Mouse (Mus musculus) CH12.LX (cell line): ENCODE results near the gene Edn2. TPM values are rescaled to one million over a fixed set of nuclear protein-coding genes. Genes with fewer than 3 reads are reported as not detected.

Source experiments
- DNase-seq: peaks from one replicate; pipeline ENCODE4 v3.0.0-alpha.2; 2013; ENCODE audit errors: extremely low read depth
- H3K27ac ChIP-seq: 2 replicates; pipeline ENCODE4 v1.5.1; 2012; ENCODE audit warnings: low read depth, mild to moderate bottlenecking, control low read depth, moderate library complexity; ENCODE audit not compliant: insufficient read depth
- H3K27me3 ChIP-seq: replicated peaks from 2 replicates; pipeline ENCODE3; 2012; ENCODE audit warnings: inconsistent platforms
- H3K36me3 ChIP-seq, 2 experiments: replicated peaks in 1 of 2; 2 replicates each; pipeline versions ENCODE3 to v1.6.1; 2012; ENCODE audit warnings: inconsistent platforms in 1 of 2, low read length in 1 of 2, mild to moderate bottlenecking in 1 of 2, mixed read lengths in 1 of 2, moderate library complexity in 1 of 2; ENCODE audit not compliant: control insufficient read depth in 1 of 2, insufficient read depth in 1 of 2
- H3K4me1 ChIP-seq, 2 experiments: 2 replicates each; pipeline ENCODE4 v1.6.1; 2012; ENCODE audit warnings: inconsistent platforms in 1 of 2, moderate library complexity in 1 of 2; ENCODE audit not compliant: insufficient read depth in 2 of 2, control insufficient read depth in 1 of 2
- H3K4me2 ChIP-seq: 2 replicates; pipeline ENCODE4 v1.6.1; 2012; ENCODE audit warnings: low read depth, mild to moderate bottlenecking, control low read depth; ENCODE audit not compliant: poor library complexity, insufficient read depth, severe bottlenecking
- H3K4me3 ChIP-seq, 3 experiments: fragments of 150-350 bp in 1 of 3; sonication (generic) in 1 of 3; replicated peaks in 1 of 3; 2 replicates each; pipeline versions ENCODE3 to v1.5.1; 2011 to 2012; ENCODE audit warnings: low read depth in 2 of 3, low read length in 2 of 3, mild to moderate bottlenecking in 2 of 3, moderate library complexity in 2 of 3, control low read depth in 1 of 3, improper control_type of control experiment in 1 of 3, inconsistent platforms in 1 of 3, mixed read lengths in 1 of 3; ENCODE audit not compliant: poor library complexity in 1 of 3
- H3K79me2 ChIP-seq: replicated peaks from 2 replicates; pipeline ENCODE4 v1.6.1; 2012; ENCODE audit warnings: mild to moderate bottlenecking, moderate library complexity; ENCODE audit not compliant: control insufficient read depth, poor library complexity, insufficient read depth, severe bottlenecking; ENCODE audit errors: extremely low read depth
- H3K9ac ChIP-seq: 2 replicates; pipeline ENCODE4 v1.6.1; 2012; ENCODE audit warnings: low read depth, mild to moderate bottlenecking, control low read depth, moderate library complexity; ENCODE audit not compliant: insufficient read depth
- H3K9me3 ChIP-seq: replicated peaks from 2 replicates; pipeline ENCODE3; 2012; ENCODE audit warnings: low read length, inconsistent platforms, mixed read lengths
- BHLHE40 ChIP-seq: IDR thresholded peaks from 2 replicates; pipeline ENCODE4 v1.6.1; 2011; ENCODE audit warnings: mild to moderate bottlenecking, low read depth, low read length, improper control_type of control experiment
- CHD1 ChIP-seq: IDR thresholded peaks from 2 replicates; pipeline ENCODE4 v1.6.1; 2012; ENCODE audit warnings: low read depth, low read length, improper control_type of control experiment, inconsistent platforms
- E2F4 ChIP-seq: IDR thresholded peaks from 2 replicates; pipeline ENCODE4 v1.6.1; 2011; ENCODE audit warnings: low read depth, low read length, improper control_type of control experiment; ENCODE audit not compliant: insufficient replicate concordance
- EP300 ChIP-seq: IDR thresholded peaks from 2 replicates; pipeline ENCODE4 v1.6.1; 2011; ENCODE audit warnings: low read length, improper control_type of control experiment
- ETS1 ChIP-seq: conservative IDR thresholded peaks from 2 replicates; pipeline ENCODE4 v1.6.1; 2012; ENCODE audit warnings: low read depth, mild to moderate bottlenecking, inconsistent platforms, low read length, improper control_type of control experiment, moderate library complexity
- MAZ ChIP-seq: IDR thresholded peaks from 2 replicates; pipeline ENCODE4 v1.6.1; 2012; ENCODE audit warnings: low read depth, mild to moderate bottlenecking, inconsistent platforms, low read length, improper control_type of control experiment, moderate library complexity
- MYC ChIP-seq: IDR thresholded peaks from 2 replicates; pipeline ENCODE4 v1.6.1; 2011; ENCODE audit warnings: low read depth, mild to moderate bottlenecking, improper control_type of control experiment, low read length
- NELFE ChIP-seq: IDR thresholded peaks from 2 replicates; pipeline ENCODE4 v1.6.1; 2011; ENCODE audit warnings: low read depth, low read length, improper control_type of control experiment
- POLR2AphosphoS2 ChIP-seq: IDR thresholded peaks from 2 replicates; pipeline ENCODE4 v1.6.1; 2011; ENCODE audit warnings: low read depth, low read length, improper control_type of control experiment
- SIN3A ChIP-seq: IDR thresholded peaks from 2 replicates; pipeline ENCODE4 v1.6.1; 2012; ENCODE audit warnings: low read length, improper control_type of control experiment, inconsistent platforms
- SMC3 ChIP-seq: IDR thresholded peaks from 2 replicates; pipeline ENCODE4 v1.6.1; 2011; ENCODE audit warnings: low read depth, low read length, improper control_type of control experiment
- TBP ChIP-seq: conservative IDR thresholded peaks from 2 replicates; pipeline ENCODE4 v1.6.1; 2011; ENCODE audit warnings: low read depth, low read length, improper control_type of control experiment
- TCF12 ChIP-seq: IDR thresholded peaks from 2 replicates; pipeline ENCODE4 v1.6.1; 2014; ENCODE audit warnings: low read depth, mild to moderate bottlenecking, inconsistent platforms, low read length, improper control_type of control experiment
- UBTF ChIP-seq: IDR thresholded peaks from 2 replicates; pipeline ENCODE4 v1.6.1; 2012; ENCODE audit warnings: low read depth, mild to moderate bottlenecking, inconsistent platforms, low read length, improper control_type of control experiment, moderate library complexity
- ZNF384 ChIP-seq: IDR thresholded peaks from 2 replicates; pipeline ENCODE4 v1.6.1; 2012; ENCODE audit warnings: low read depth, low read length, improper control_type of control experiment, inconsistent platforms
- dilution Hi-C: fragments of 300-500 bp; cut with MboI; formaldehyde crosslinking; loops from 2 replicates; pipeline ENCODE4 v1.14.3; 2020; ENCODE audit warnings: low sequenced_read_pairs; ENCODE audit not compliant: extremely low pct_unique_long_range_greater_than_20kb, extremely low pct_ligation_motif_present
- in situ Hi-C: fragments of 300-500 bp; cut with MboI; formaldehyde crosslinking; loops from 3 replicates; pipeline ENCODE4 v1.14.3; 2019; ENCODE audit warnings: low sequenced_read_pairs, low pct_ligation_motif_present, low pct_unique_long_range_greater_than_20kb, mixed read lengths
- polyA plus RNA-seq: library from polyadenylated mRNA; unstranded; fragments of >175 nt; gene quantifications from 2 replicates; pipeline ENCODE4 v1.2.1, GENCODE M21; 2012; ENCODE audit warnings: low read depth; ENCODE audit not compliant: insufficient read length
- total RNA-seq, 2 experiments: library from RNA; depleted of rRNA; stranded (reverse); fragments of 300-350 nt in 1 of 2; fragments of >200 nt in 1 of 2; gene quantifications; 2 replicates each; pipeline ENCODE4 v1.2.3; 2012 to 2014

The Edn2 gene
- total and polyA plus RNA-seq, 3 experiments: not detected

DNA sequence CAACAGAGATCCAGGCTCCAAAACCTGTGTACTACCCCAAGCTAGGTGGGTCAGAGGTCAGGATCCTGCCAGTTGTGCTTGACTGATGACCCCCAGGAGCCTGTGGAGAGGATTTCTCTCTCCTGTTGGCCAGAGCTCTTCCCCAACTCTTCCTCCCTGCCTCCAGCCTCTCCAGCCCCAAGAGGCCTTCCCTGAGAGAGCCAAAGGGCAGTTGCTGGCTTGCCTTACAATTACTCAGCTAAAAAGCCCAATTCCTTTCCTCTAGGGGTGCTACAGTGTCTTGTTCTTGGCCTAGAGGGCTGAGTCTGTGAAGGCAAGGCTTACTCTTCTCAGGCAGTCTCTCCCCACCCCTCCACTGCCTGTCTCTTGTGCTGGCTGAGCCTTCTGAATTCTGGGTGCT is 34.0 kb downstream of the Edn2 start:
- H3K36me3 ChIP-seq: no peaks in the 10 kb centered on the region
- no peak overlapping the region for H3K27ac ChIP-seq
- H3K27me3 ChIP-seq: peaks cover 54% of the 10 kb centered on the region
- H3K79me2 ChIP-seq: no peaks in the 10 kb centered on the region
- DNase-seq: no peak
- in situ Hi-C loops: no loop called here
- no peak overlapping the region for H3K9ac ChIP-seq
- dilution Hi-C loops: no loop called here
- H3K4me3 ChIP-seq: no peak overlapping the region
- H3K9me3 ChIP-seq: no peaks in the 10 kb centered on the region
- TF ChIP-seq SMC3: no peak
- no peak for TF ChIP-seq ZNF384
- TF ChIP-seq ETS1: no peak
- no peak for TF ChIP-seq POLR2AphosphoS2
- no peak for TF ChIP-seq UBTF
- no peak for TF ChIP-seq BHLHE40
- no peak for TF ChIP-seq CHD1
- H3K4me1 ChIP-seq: peaks cover 9 to 24% of the 10 kb centered on the region in 2 experiments
- H3K4me2 ChIP-seq: no peak overlapping the region

- no peak for TF ChIP-seq MAZ
- no peak for TF ChIP-seq TCF12
Measured at GRCm38 (mm10) chr4:120199184-120199885, 38.3 kb downstream of the Edn2 start.

DNA sequence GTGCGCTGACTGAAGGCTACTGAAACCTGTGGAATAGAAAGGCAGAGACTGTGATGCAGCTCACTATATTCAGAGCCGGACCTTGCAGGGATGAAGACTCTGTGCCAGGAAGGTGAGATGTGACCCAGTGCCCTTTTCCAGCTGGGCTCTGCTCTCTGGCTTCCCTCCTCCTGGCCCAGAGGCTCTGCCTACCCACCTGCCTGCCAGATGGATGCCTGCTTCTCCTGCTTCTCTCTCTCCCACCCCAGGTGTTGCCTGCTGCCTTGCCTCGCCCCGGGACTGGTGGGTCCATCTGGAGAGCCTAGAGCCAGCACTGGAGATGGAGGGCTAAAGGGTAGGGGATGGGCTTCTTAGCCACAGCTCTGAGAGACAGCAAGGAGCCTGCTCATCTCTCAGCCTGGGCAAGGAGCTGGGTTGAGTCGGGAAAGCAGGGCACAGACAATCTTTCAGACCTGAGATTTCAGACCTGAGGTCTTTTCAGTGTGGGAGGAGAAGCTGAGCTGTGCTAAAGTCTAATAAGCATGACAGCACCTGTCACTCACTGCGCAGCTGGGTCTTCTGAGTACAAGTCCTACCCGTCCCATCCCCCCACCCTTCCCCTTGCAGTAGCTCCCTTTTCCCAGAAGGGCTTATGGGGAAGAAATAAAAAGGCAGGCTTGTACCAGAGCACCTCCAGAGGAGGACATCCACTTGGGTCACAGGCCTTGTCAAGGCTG is 39.7 kb downstream of the Edn2 start:
- dilution Hi-C loops (no loop called here), in situ Hi-C loops (no loop called here)
- Histone ChIP-seq H3K27me3 (peaks cover 72% of the 10 kb centered on the region), H3K4me1 (peaks cover 0 to 2% of the 10 kb centered on the region in 2 experiments; a peak in 1 of 4 replicates), H3K79me2 (no peaks in the 10 kb centered on the region), H3K9ac (no peak overlapping the region), H3K9me3 (no peaks in the 10 kb centered on the region), H3K4me3 (no peak overlapping the region), H3K4me2 (no peak overlapping the region), H3K27ac (no peak overlapping the region), H3K36me3 (no peaks in the 10 kb centered on the region)
- TF ChIP-seq NELFE: no peak
- no peak for TF ChIP-seq TBP
- TF ChIP-seq UBTF: no peak
- TF ChIP-seq SIN3A: no peak
- TF ChIP-seq EP300: no peak
- TF ChIP-seq E2F4: no peak
- no peak for TF ChIP-seq MYC
- DNase-seq: no peak

More at GRCm38 (mm10) chr4:120199184-120199885, 38.3 kb downstream of the Edn2 start:
- no peak overlapping the region for H3K4me3 ChIP-seq
- H3K27ac ChIP-seq: no peak overlapping the region
- no peaks in the 10 kb centered on the region for H3K36me3 ChIP-seq
- in situ Hi-C loops (no loop called here), dilution Hi-C loops (no loop called here)
- H3K9ac ChIP-seq: no peak overlapping the region
- peaks cover 68% of the 10 kb centered on the region for H3K27me3 ChIP-seq
- no peaks in the 10 kb centered on the region for H3K9me3 ChIP-seq
- H3K79me2 ChIP-seq: no peaks in the 10 kb centered on the region
- H3K4me2 ChIP-seq: no peak overlapping the region
- H3K4me1 ChIP-seq: 0 out of 4 replicates have a peak, but pooled peaks cover 0 to 2% of the 10 kb centered on the region in 2 experiments
- no peak for DNase-seq
